Mouse (Mus musculus) retina, embryonic 14.5 days (tissue): Measurements from ENCODE around the gene Psors1c2.

ENCODE experiments used
- DNase-seq: peaks from one replicate; pipeline ENCODE4 v3.0.0-alpha.2; 2015; ENCODE audit warnings: low spot score

The Psors1c2 gene

DNA sequence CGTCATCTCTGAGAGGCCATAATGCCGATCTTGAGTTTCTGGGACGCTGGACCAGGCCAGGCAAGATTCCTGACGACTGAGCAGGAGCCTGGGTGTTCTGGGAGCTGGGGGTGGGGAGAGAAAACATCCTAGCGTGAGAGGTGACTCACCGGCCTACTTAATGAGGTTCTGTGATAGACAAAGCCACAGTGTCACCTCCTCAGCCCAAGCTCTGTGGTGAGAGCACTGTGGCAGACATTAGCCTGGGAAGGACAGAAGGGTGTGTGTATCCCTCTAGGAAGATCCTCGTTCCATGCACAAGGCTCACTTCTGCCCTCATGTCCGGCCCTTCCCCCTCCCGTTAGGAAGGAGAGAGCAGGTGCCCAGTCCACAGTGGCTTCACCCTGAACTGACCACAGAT lies 24.4 kb downstream of the Psors1c2 start:
- DNase-seq = no peak

DNA sequence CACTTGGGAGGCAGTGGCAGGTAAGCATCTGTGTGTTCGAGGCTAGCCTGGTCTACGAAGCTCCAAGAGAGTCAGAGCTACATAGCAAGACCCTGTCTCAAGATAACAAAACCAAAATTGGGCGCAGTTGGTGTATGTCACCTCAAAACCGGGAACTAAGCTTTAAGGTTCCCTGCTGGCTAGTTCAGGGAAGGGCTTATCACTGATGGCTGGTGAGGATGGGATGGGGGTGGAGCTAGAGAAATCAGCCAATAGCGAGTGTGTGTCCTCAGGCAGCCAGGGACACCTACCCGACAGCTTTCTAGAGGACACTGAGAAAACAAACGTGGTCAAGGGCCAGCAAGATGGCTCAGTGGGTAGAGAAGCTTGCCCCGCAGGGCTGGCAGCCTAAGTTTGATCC lies 25.2 kb downstream of the Psors1c2 start:
- DNase-seq = no peak

GRCm38 (mm10) chr17:35567150-35567549 lies 34.1 kb downstream of the Psors1c2 start, which contains the start of gene 2300002M23Rik:
Gene 2300002M23Rik, plus strand, starts transcription at chr17:35567450.
- no peak for DNase-seq

DNA sequence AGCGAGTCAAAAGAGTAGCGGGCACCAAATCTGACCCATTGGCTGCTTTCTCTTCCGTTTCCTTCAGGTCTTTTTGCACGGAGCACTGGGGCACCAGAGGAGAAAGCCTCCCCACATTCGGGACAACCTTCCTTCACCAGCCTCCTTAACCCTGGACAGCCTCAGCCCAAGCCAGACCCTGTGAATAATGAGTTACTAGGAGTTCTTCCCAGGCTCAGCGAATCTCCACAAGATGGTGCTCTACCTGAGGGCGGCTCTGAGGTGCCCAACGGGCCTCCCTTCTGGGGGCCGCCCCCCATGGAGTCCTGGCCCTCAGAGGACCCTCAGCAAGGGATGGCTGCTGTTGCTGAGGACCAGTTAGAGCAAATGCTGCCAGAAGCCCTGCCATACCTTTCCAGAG lies 34.8 kb downstream of the Psors1c2 start:
- DNase-seq = no peak

DNA sequence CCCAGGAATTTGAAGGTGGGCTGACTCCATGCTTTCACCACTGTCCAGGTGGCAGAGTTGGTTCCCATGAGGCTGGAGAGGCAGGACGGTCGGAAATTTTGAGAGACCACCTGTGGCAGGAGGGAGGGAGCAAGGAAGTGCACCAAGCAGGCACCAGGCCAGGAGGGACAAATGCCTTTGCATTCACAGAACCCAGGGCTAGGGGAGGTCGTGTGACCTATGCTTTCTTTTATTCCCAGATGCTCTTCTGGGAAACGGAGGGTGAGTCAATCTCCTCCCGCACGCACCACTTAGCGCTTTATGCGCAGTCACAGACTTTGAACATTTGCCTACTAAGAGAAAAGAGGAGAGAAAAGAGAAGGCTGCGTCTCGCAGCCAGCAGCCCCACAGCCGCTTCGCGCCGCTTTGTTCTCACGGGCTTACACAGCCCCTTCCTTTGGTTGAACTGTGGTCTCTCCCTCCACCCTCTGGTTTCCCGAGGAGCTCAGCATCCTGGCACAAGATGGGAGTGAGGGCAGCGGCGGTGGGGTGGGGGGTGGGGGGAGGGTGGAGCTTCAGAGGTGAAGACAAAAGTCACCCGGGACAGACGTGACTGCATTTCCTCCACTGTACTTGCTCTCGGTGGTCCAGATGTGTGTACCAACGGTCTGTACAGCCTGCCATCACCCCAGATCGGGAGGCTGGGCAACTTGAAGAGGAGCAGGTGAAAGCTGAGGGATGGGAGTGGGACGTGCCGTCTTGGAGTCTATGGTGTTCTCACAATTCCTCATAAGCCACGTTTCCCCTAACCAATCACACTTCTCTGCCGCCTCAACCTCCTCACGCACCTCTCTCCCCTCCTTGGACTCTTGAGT lies 36.3 kb downstream of the Psors1c2 start:
- DNase-seq = no peak

DNA sequence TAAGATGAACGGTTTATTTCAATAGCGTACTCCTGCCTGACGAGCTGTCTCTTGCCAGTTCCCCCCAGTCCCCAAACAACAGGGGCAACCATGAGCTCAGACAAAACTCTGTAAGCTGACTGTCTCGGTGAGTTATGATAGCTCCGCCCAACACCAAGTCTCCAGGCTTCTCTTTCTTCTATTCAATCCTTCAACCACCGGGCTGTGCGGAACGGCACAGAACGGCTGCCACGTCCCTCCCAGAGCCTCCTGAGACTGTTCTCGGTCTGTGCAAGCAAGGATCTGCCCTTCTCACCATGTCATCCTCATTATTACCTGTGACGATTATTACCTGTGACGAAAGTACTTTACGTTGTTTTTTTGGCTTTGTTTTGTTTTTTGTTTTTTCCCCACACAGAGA lies 37.8 kb downstream of the Psors1c2 start:
- no peak for DNase-seq

DNA sequence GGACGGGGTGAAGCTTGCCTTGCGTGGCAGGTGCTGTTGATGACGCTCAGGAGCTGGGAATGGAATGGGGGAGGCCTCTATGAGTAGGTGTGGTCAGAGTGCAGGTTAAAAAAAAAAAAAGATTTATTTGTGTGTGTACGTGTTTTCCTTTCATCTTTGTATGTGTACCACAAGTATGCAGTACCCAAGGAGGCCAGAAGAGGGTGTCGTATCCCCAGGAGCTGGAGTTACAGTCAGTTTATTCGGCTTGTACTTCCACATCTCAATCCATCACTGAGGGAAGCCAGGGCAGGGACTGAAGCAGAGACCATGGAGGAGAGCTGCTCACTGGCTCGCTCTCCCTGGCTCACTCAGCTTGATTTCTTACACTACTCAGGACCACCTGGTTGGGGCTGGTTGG lies 38.5 kb downstream of the Psors1c2 start:
- DNase-seq = no peak

DNA sequence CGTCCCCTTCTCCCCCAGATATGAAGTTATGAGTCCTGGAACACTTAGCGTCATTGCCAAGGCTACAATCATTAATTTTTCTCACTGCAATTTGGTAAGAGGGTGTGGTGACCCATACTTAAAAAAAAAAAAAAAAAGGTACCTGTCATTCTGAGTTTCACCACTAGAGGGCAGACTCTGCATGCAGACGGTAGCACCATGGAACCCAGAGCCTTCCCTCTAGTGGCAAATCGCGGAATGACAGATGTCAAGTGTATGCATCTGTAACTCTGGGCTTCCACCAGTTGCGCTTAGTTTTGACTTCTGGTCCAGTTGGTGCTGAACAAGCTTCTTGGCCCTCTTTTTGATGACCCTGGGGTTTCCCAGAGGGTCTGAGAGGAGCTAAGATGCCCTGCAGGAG lies 45.2 kb downstream of the Psors1c2 start:
- peak; percentile 92 for DNase-seq

GRCm38 (mm10) chr17:35582900-35583299 lies 49.9 kb downstream of the Psors1c2 start:
- peak; percentile 10 for DNase-seq
